Mouse (Mus musculus): ENCODE results near the gene Gng8. TPM values are rescaled to one million over a fixed set of nuclear protein-coding genes. Genes with fewer than 3 reads are reported as not detected.
A peak's percentile ranks its signal among the peaks of the same experiment; 100 is the strongest.

Gene Gng8
- polyA plus RNA-seq, 1 experiment: 26.7 TPM

- DNase-seq (ENCODE audit: low spot score): no peak
Observed at GRCm38 (mm10) chr7:16876006-16876405, 15.6 kb upstream of the Gng8 start.

DNA sequence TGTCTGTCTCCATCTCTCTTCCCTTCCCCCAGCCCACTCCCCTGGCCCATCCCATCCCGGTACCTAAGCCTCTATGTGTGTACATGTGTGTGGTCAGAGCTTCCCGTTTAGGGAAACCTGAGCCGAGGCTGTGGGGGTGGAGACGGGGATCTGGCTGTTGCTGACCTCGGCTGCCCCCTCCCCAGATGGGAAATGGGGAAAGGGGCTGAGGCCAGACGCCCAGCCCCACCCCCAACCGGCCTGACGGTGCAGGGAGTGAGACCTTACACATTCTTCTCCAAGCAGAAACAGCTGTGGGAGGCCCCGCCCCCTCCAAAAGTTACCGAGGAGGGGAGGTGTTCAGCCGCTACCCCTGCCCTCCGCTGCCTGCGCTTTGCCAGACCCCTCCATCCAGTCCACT lies 15.0 kb upstream of the Gng8 start:
- DNase-seq (ENCODE audit: low spot score): no peak

DNA sequence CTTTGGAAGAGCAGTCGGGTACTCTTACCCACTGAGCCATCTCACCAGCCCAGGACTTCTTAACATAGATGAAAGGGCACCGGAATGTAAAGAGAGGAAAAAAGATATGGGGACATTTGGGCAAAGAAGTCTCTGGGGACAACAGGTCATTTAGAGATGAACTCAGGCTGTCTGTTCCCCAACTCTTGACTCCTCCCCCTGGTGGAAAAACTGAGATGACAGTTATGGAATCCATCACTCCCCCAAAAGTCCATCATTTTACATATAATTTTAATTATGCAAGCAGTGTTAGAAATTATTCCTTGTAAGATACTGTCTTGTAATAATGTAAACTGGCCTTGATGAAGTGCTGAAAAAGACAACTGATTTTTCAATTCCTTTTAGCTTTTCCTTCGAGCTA lies 13.9 kb upstream of the Gng8 start:
- DNase-seq (ENCODE audit: low spot score): no peak

GRCm38 (mm10) chr7:16879796-16880547 lies 11.6 kb upstream of the Gng8 start:
- DNase-seq (ENCODE audit: low spot score): no peak

GRCm38 (mm10) chr7:16880615-16881014 lies 11.0 kb upstream of the Gng8 start:
- DNase-seq (ENCODE audit: low spot score): no peak

GRCm38 (mm10) chr7:16883162-16883561 lies 8.4 kb upstream of the Gng8 start:
- no peak for DNase-seq (ENCODE audit: low spot score)

- no peak for DNase-seq (ENCODE audit: low spot score)
Observed at GRCm38 (mm10) chr7:16884334-16884733, 7.3 kb upstream of the Gng8 start.

GRCm38 (mm10) chr7:16885271-16885776 lies 6.3 kb upstream of the Gng8 start:
- no peak for DNase-seq (ENCODE audit: low spot score)

- DNase-seq (ENCODE audit: low spot score): no peak
Observed at GRCm38 (mm10) chr7:16885905-16886304, 5.7 kb upstream of the Gng8 start.

DNA sequence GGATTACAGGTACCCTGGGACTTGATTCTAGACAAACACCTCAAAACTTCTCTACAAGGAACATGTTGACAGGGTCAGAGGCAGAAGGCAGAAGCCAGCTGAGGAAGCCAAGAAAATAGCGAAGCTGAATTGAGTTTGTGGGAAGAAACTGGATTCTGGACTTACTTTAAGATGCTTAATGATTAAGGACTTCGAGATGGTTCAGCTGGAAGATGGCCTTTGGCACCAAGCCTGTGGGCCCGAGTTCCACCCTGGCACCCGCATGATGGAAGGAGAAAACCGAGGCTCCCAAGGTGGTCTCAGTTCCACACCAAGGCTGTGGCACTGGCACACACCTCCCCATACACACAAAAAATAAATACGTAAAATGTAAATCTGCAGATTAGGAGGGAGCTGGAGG lies 1.1 kb upstream of the Gng8 start:
- no peak for DNase-seq (ENCODE audit: low spot score)

GRCm38 (mm10) chr7:16890944-16891343 lies 642 bp upstream of the Gng8 start:
- no peak for DNase-seq (ENCODE audit: low spot score)

- no peak for DNase-seq (ENCODE audit: low spot score)
Observed at GRCm38 (mm10) chr7:16892352-16892730, 755 bp downstream of the Gng8 start.

DNA sequence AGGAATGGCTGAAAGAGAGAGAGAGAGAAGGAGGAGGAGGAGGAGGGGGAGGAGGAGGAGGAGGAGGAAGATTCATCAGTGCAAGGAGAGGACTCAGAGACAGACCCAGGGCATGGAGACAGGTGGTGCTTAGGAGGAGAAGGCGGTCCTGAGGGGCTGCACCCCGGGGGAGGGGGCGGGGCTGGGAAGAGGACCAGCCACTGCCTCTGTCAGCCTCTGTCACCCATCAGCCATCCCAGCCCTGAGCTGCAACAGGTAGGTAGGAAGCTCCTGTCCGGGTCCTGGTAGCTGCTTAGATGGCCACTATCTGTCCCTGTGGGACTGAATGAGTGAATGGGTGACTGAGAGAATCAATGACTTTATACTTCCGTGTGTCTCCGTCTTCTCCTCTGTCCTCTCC lies 2.0 kb downstream of the Gng8 start:
- no peak for DNase-seq (ENCODE audit: low spot score)

DNA sequence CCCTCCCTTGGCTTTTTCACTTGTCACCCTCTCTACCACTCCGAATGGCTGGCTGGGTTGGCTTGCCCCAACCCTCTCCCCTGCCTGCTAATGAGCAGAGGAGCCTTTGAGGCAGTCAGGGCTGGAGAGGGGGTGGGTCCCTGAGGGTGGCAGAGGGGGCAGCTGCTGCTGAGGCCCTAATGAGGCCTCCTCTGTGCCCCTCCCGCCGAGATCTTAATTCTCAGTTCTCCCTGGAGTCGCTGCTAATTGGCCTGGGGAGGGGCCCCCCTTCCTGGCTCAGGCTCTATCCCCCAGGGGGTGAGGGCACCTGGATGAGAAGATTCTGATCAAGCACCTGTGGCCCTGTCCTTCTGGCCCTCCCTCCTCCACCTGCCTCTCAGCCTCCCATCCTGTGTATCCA lies 2.7 kb downstream of the Gng8 start:
- DNase-seq (ENCODE audit: low spot score): no peak

DNA sequence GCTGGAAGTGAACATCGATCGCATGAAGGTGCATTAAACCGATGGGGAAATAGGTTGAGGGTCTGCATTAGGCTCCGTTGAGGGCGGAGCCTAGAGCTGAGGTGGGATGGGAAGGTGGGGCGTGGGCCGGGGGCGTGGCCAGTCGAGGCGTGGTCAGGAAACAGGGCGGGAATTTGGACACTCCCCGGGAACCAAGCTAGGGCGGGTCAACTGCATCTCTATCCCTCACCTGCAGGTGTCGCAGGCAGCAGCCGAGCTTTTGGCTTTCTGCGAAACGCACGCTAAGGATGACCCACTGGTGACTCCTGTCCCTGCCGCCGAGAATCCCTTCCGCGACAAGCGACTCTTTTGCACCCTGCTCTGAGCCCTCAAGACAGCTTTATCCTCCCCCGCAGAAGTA lies 3.4 kb downstream of the Gng8 start:
- peak; percentile 63 for DNase-seq (ENCODE audit: low spot score)

- DNase-seq (ENCODE audit: low spot score): no peak
Observed at GRCm38 (mm10) chr7:16895511-16895910, 3.9 kb downstream of the Gng8 start.

GRCm38 (mm10) chr7:16900526-16900925 lies 8.9 kb downstream of the Gng8 start:
- no peak for DNase-seq (ENCODE audit: low spot score)

- DNase-seq (ENCODE audit: low spot score): no peak
Observed at GRCm38 (mm10) chr7:16903439-16903955, 11.9 kb downstream of the Gng8 start.

- no peak for DNase-seq (ENCODE audit: low spot score)
Observed at GRCm38 (mm10) chr7:16904120-16904675, 12.6 kb downstream of the Gng8 start.

DNA sequence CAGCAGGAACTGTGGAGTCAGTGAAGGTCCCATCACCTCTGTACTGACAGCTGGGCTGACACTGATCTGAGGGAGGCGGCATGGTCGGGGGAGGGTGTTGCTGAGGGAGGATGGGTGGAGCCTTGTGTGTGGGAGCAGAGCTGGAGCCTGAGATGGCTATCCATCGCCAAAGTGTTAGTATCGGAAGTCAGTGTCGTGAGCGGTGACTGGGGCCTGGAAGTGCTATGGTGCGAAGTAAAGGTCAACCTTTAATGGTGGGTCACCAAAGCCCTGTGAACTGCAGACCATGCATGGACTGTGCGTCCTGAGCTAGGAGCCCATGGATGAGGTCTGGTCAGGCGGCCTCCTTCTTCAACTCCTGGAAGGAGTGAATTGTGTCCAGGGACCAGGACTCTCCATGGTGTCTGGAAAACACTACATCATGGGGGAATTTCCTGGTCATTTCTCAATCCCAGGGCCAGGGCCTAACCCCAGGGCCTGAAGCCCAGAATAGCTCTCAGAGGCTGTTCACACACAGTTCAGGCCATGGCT lies 14.0 kb downstream of the Gng8 start:
- no peak for DNase-seq (ENCODE audit: low spot score)

DNA sequence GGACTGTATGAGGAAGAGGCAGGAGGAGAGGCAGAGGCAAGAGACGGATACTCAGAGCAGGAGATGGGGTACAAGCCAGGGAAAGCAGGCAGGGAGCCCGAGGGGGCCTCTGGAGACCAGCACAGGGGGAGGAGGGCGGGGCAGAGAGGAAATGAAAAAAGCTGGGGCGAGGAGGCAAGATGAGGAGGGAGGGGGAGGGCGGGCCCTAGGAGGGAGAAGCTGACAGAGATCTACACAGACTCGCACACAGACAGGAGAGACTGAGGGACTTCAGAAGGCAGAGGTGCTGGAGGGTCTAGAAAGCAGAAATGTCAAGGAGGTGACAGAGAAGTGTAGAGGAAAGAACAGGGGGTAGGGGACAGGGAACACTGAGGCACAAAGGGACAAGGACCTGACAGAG lies 14.7 kb downstream of the Gng8 start, which contains the start of gene Ptgir:
Ptgir (plus strand) TSS at position 210 of the 400 bp plus-strand sequence.
- DNase-seq (ENCODE audit: low spot score): no peak

- no peak for DNase-seq (ENCODE audit: low spot score)
Observed at GRCm38 (mm10) chr7:16906889-16907559, 15.4 kb downstream of the Gng8 start.
